Mouse (Mus musculus) midbrain, embryonic 13.5 days (tissue): ENCODE measurements around the gene Rtp4. TPM values are rescaled to one million over a fixed set of nuclear protein-coding genes. Genes with fewer than 3 reads are reported as not detected.
A peak's percentile ranks its signal among the peaks of the same experiment; 100 is the strongest.

Experiments
- ATAC-seq: fragments of 200-750 bp; cut with Nextera tagmentation; 2 replicates; pipeline ENCODE4 v1.8.0; 2017; ENCODE audit warnings: mild to moderate bottlenecking, moderate TSS enrichment, moderate library complexity
- H3K27ac ChIP-seq: fragments of 300-500 bp; sonication (generic); 2 replicates; pipeline ENCODE4 v1.5.1; 2015; ENCODE audit warnings: inconsistent platforms, mild to moderate bottlenecking, moderate library complexity
- H3K27me3 ChIP-seq: fragments of 300-500 bp; sonication (generic); 2 replicates; pipeline ENCODE4 v1.6.1; 2015; ENCODE audit warnings: mild to moderate bottlenecking, inconsistent platforms
- H3K36me3 ChIP-seq: fragments of 300-500 bp; sonication (generic); 2 replicates; pipeline ENCODE4 v1.6.1; 2015; ENCODE audit warnings: mild to moderate bottlenecking, inconsistent platforms
- H3K4me1 ChIP-seq: fragments of 300-500 bp; sonication (generic); replicated peaks from 2 replicates; pipeline ENCODE4 v1.6.1; 2015; ENCODE audit warnings: inconsistent platforms
- H3K4me2 ChIP-seq: fragments of 300-500 bp; sonication (generic); replicated peaks from 2 replicates; pipeline ENCODE4 v1.6.1; 2015; ENCODE audit warnings: moderate library complexity, mild to moderate bottlenecking, inconsistent platforms
- H3K4me3 ChIP-seq: fragments of 300-500 bp; sonication (generic); replicated peaks from 2 replicates; pipeline ENCODE4 v1.5.1; 2015; ENCODE audit warnings: mild to moderate bottlenecking, inconsistent platforms
- H3K9ac ChIP-seq: fragments of 300-500 bp; sonication (generic); replicated peaks from 2 replicates; pipeline ENCODE4 v1.6.1; 2015; ENCODE audit warnings: mild to moderate bottlenecking, inconsistent platforms
- H3K9me3 ChIP-seq: fragments of 300-500 bp; sonication (generic); 2 replicates; pipeline ENCODE4 v1.6.1; 2016; ENCODE audit warnings: mild to moderate bottlenecking, inconsistent platforms
- WGBS: fragments of 180-500 bp; shearing (Covaris S2); methylation state at CpG from one replicate; pipeline ENCODE4 v1.1.7; 2015; 5-methylcytosine and 5-hydroxymethylcytosine counted together
- polyA plus RNA-seq: library from polyadenylated mRNA; unstranded; fragments of >200 nt; fragmentation: Nextera tagmentation; extraction: Ambion mirVana; gene quantifications from 2 replicates; pipeline ENCODE4 v1.2.1, GENCODE M21; 2015

Rtp4 gene
- polyA plus RNA-seq, 1 experiment from 2014 or later: 3.4 TPM

DNA sequence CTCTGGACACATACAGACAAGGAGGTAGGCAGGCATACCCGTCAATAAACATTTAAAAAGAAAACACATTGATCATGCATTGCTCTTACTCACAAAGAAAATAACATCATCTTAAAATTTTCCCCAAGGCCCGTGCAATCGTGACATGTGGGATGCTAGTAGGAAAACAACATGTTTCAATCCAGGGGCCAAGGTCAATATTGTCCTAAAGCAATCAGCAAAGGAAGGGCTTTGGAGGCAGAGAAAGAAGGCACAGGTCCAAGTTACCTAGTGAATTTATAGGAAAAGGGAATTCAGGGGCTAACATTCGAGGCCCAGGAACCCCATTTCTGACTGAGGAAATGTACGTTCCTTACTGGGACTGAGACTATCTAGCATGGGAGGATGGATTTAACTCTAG is 2.9 kb upstream of the Rtp4 start:
- Histone ChIP-seq H3K4me2 (peak overlapping the region; percentile 70), H3K27ac (peak overlapping the region; percentile 27; the same call in 1 of the 2 replicates)

DNA sequence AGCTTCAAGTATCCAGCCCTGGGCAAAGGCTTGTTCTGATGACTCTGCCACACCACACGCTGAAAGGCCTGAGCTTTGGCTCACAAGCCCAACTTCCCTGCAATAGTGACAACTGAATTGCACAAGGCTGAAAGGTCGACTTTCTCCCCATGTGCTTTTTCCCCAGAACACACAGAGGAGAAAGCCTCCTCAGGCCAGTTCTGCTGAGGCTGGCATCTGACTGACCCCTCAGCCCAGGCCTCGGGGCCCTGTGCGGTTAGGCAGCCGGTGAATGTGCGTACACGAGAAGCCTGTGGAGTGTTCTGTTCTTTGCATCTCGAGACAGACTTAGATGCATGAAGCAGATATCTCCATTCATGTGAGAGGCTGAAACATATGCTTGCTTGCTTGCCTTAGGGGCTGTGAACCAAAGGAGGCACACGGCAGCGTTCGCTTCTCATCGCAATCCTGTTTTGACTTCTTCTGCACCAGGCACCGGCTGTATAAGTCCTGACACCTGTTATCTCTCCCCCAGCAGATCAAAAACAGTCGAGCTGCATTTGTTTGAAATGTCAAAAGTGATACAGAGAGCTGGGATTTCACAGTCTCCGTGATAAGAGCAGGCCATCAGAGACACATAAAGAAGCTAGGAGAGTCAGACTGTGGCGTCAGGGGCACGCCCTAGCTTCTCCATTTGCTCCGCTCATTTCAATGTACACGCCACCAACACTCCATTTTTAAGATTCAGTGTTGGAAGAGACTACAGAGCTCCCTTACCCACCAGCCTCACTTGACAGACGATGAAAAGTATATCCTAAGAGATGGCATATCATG is 2.1 kb upstream of the Rtp4 start:
- Histone ChIP-seq H3K4me2 (peak overlapping the region; percentile 70), H3K27ac (peak overlapping the region; percentile 27), H3K4me1 (peaks cover 75% of the 10 kb centered on the region), H3K9me3 (no peaks in the 10 kb centered on the region), H3K4me3 (peak overlapping the region; percentile 53), H3K36me3 (peaks cover 8% of the 10 kb centered on the region), H3K27me3 (no peaks in the 10 kb centered on the region), H3K9ac (peak overlapping the region; percentile 36; the same call in 1 of the 2 replicates)
- WGBS: 68% methylated on average over 20 of the region's 20 CpGs
- no peak for ATAC-seq

More for the DNA sequence above, 2.9 kb upstream of the Rtp4 start:
- ATAC-seq: no peak
- Histone ChIP-seq H3K9me3 (no peaks in the 10 kb centered on the region), H3K4me3 (peak overlapping the region; percentile 53), H3K36me3 (peaks cover 13% of the 10 kb centered on the region), H3K27me3 (no peaks in the 10 kb centered on the region), H3K9ac (no peak overlapping the region), H3K4me1 (peaks cover 68% of the 10 kb centered on the region)
- 86% methylated on average over 5 of the region's 5 CpGs for WGBS

DNA sequence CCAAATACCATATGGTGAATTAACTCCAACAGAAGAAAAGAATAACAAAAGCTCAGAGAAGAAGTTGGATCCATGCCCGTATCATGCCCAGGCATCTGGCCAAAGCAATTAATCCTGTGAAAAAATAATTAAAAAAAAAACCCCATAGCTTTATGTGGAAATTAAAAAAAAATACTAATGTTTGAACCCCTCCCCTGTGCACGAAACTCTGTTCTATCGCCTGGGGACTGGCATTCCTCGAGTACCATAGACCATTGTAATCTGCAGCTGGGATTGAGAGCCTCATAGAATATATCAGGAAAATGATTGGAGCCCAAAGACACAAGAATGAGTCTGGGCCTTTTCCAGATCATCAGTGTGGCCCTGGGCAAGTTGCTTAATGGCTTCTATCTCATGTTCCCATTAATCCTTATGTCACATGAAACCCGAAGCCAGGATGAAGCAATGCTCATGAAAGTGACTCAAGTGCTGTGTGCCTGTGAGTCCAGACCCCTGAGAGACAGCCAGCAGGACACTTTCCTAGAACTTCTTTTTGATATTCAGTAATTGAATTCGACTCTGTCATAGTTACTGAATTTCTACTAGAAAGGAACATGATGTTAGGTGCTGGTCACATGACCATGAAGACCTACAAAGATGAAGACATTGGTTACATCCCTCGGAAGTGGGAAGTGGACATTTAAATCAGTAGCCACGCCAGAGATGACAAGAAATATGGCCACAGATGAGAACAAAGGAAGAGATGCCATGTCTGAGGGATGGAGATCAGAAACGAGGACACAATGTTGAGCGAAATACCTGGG is 1.3 kb upstream of the Rtp4 start:
- Histone ChIP-seq H3K9ac (peak overlapping the region; percentile 79; the same call in 1 of the 2 replicates), H3K4me2 (peak overlapping the region; percentile 70), H3K36me3 (peaks cover 2% of the 10 kb centered on the region), H3K27me3 (no peaks in the 10 kb centered on the region), H3K27ac (0 out of 2 replicates have a peak overlapping the region, but pooled peaks have one; percentile 6), H3K4me3 (peak overlapping the region; percentile 53), H3K9me3 (no peaks in the 10 kb centered on the region), H3K4me1 (peaks cover 80% of the 10 kb centered on the region)
- no peak for ATAC-seq
- WGBS: 69% methylated on average over 10 of the region's 10 CpGs

DNA sequence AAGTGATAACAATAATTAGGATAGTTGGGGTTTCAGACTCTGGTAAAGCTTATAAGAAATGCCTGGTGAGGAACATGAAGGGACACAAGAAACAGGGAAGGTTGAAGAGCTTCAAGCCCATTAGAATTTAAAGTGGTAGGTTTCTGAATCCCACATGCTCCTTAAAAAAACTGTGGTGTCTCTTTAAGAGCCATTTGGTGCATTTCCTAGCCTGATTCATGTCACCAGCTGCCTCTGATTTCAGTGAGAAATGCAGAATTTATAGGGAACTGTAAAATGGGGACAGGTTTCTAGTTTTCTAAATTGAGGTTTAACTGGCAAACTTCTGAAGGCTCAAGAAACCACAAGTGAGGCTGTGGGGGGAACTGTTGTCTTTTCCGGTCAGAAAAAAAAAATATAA is 320 bp upstream of the Rtp4 start:
- H3K9me3 ChIP-seq: no peaks in the 10 kb centered on the region

DNA sequence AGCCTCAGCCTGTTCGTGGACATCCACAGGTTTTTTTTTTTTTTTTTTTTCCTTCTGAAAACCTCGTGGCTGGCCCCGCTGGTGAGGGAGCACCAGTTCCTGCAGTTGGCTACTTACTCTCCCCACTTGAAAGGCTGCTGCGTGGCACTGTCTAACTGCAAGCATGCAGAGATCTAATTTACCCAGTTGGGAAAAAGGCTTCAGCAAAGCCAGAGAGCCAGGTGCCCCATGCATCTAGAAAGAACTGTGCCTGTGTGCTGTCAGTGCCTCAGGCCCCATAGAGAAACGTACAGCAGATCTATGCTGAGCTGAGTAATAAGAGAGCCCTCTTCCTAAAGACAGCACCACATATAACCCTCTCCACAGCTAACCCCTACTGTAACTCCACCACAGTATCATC is 1.0 kb downstream of the Rtp4 start:
- H3K36me3 ChIP-seq: no peaks in the 10 kb centered on the region
- peak overlapping the region; percentile 79; the same call in 1 of the 2 replicates for H3K9ac ChIP-seq
- H3K4me1 ChIP-seq: peaks cover 72% of the 10 kb centered on the region
- no peaks in the 10 kb centered on the region for H3K27me3 ChIP-seq
- 11% methylated on average over 5 of the region's 5 CpGs for WGBS
- peak overlapping the region; percentile 53 for H3K4me3 ChIP-seq
- peak overlapping the region; percentile 70 for H3K4me2 ChIP-seq
- no peaks in the 10 kb centered on the region for H3K9me3 ChIP-seq
- ATAC-seq: peak; percentile 37
- peak overlapping the region; percentile 92 for H3K27ac ChIP-seq

More for the DNA sequence above, 320 bp upstream of the Rtp4 start:
- Histone ChIP-seq H3K4me2 (peak overlapping the region; percentile 70), H3K9ac (peak overlapping the region; percentile 79), H3K4me3 (peak overlapping the region; percentile 53), H3K36me3 (no peaks in the 10 kb centered on the region), H3K4me1 (peaks cover 80% of the 10 kb centered on the region), H3K27me3 (no peaks in the 10 kb centered on the region), H3K27ac (peak overlapping the region; percentile 92)
- 14% methylated on average over 1 of the region's 1 CpGs for WGBS
- no peak for ATAC-seq

DNA sequence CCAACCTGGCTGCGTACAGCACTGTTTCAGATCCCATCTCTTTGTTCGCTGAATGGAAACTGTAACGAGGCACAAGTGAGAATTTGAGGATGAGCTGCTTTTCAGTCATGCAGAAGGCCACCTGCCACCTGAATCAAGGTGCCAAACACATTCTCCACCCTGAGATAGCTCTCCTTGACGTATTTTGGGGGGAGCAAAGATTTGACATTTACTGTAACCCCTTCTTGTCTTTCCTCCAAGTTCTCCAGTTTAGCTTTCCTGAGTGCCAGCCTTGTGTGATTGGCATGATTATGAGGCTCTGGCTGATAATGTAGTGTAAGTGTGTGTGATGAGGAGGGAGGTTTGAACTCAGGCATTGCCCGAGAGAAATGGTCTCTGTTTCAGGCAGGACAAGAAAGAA is 2.0 kb downstream of the Rtp4 start:
- no peak overlapping the region for H3K9ac ChIP-seq
- no peak for ATAC-seq
- no peak overlapping the region for H3K4me3 ChIP-seq
- WGBS: 84% methylated on average over 5 of the region's 5 CpGs
- H3K27ac ChIP-seq: no peak overlapping the region
- no peak overlapping the region for H3K4me2 ChIP-seq
- H3K36me3 ChIP-seq: no peaks in the 10 kb centered on the region
- H3K9me3 ChIP-seq: no peaks in the 10 kb centered on the region
- H3K27me3 ChIP-seq: no peaks in the 10 kb centered on the region
- peaks cover 62% of the 10 kb centered on the region for H3K4me1 ChIP-seq

DNA sequence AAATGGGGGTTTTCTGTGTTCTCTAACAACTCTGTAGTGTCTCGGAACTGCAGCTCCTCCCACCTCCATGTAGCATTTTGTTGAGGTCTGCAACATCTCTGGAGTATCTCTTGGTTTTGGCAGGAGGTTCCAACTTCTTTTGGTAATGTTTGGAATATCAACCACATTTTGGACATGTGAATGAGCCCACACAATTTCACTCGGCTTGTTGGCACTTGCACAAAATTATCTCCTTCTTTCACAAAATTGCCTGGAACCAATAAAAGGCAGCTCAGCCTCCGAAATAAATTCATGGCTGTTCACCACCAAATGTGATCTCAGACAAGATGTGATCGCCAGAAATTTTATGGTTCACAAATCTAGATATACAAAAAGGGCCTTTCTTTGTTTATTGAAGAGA is 9.1 kb downstream of the Rtp4 start:
- Histone ChIP-seq H3K9ac (no peak overlapping the region), H3K4me1 (no peaks in the 10 kb centered on the region), H3K36me3 (no peaks in the 10 kb centered on the region), H3K9me3 (no peaks in the 10 kb centered on the region), H3K27ac (no peak overlapping the region), H3K4me2 (no peak overlapping the region), H3K4me3 (no peak overlapping the region), H3K27me3 (no peaks in the 10 kb centered on the region)
- no peak for ATAC-seq
- WGBS: 91% methylated on average over 4 of the region's 4 CpGs

DNA sequence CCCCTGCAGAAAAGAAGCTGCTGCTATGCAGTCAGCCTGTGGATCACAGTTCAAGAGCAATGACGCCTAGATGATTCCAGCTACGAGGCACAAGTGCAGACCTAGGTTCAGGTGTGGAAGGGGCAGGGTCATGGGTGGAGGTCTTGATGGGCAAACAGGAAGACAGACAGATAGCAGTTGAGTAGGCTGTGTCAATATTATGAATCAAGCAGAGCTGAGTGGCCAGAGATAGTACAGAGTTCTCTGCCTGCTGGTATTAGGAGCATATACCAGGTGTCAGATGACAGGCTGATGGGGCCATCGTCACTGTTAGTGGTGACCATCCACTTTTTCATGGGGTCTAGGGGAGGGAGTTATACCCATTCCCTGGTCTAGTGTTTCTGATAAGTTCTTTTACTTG is 13.6 kb downstream of the Rtp4 start:
- 88% methylated on average over 3 of the region's 3 CpGs for WGBS
- no peaks in the 10 kb centered on the region for H3K36me3 ChIP-seq
- H3K27ac ChIP-seq: no peak overlapping the region
- H3K4me3 ChIP-seq: no peak overlapping the region
- H3K27me3 ChIP-seq: no peaks in the 10 kb centered on the region
- no peak overlapping the region for H3K4me2 ChIP-seq
- H3K4me1 ChIP-seq: no peaks in the 10 kb centered on the region
- no peak overlapping the region for H3K9ac ChIP-seq
- no peaks in the 10 kb centered on the region for H3K9me3 ChIP-seq
- ATAC-seq: no peak

DNA sequence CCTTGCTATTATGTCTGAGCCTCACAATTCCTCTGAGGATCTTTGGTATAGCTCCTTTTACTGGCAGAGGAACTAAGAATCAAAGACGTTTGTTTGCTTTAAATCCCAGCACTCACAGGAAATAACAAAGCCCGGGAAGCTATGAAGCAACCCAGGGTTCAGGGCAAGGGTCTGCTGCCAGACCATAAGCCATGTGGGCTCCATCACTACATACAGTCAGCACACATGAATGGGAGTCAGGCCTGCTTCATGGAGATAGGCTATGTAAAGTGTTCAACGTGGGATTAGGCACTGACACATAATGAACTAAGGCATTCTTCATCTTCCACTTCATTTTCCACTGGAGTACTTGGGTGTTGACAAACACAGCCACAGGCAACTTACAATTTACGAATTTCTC is 21.0 kb downstream of the Rtp4 start:
- no peak for ATAC-seq

DNA sequence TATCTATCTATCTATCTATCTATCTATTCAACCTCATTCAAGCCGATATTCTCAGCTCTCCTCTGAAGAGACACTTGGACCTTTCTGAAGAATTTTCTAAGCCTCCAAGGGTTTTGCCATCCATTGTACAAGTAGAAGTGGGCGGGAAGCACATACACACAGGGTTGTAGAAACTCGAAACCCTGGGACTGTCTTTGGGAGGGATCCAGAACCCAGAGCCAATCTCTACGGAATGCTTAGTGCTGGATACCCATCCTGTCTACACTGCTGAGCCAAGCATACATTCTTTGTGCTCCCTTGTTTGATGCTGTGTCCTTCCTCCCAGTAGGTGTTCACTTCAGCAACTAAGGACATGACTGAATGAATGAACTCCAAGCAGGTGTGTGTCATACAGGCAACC is 22.8 kb downstream of the Rtp4 start:
- Histone ChIP-seq H3K4me2 (no peak overlapping the region), H3K4me1 (no peaks in the 10 kb centered on the region), H3K9me3 (no peaks in the 10 kb centered on the region), H3K27ac (no peak overlapping the region), H3K27me3 (no peaks in the 10 kb centered on the region), H3K36me3 (no peaks in the 10 kb centered on the region), H3K4me3 (no peak overlapping the region), H3K9ac (no peak overlapping the region)
- ATAC-seq: no peak
- 80% methylated on average over 4 of the region's 4 CpGs for WGBS

More for the DNA sequence above, 21.0 kb downstream of the Rtp4 start:
- Histone ChIP-seq H3K9ac (no peak overlapping the region), H3K9me3 (no peaks in the 10 kb centered on the region), H3K4me1 (no peaks in the 10 kb centered on the region), H3K27ac (no peak overlapping the region), H3K36me3 (no peaks in the 10 kb centered on the region), H3K27me3 (no peaks in the 10 kb centered on the region), H3K4me3 (no peak overlapping the region), H3K4me2 (no peak overlapping the region)
- WGBS: 69% methylated on average over 4 of the region's 4 CpGs

DNA sequence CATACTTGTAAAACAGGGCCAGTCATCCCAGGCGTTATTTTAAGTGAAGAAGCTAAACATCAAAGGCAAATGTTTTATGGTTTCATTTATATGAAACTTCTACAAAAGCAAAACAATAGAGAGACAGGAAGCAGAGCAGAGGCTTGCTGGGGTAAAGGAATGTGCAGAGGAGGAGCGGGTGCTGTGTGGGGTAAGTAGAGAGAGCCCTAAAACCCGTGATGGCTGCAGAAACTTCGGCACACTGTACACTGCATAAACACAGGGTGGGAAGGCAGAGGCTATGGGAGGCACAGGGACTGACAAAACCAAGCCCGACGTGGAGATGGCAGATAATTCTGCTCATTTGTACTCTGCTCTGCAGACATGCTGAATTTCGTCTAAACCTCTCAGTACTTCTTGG is 24.3 kb downstream of the Rtp4 start:
- no peaks in the 10 kb centered on the region for H3K4me1 ChIP-seq
- no peaks in the 10 kb centered on the region for H3K36me3 ChIP-seq
- H3K4me3 ChIP-seq: no peak overlapping the region
- H3K9me3 ChIP-seq: no peaks in the 10 kb centered on the region
- no peak overlapping the region for H3K9ac ChIP-seq
- no peak overlapping the region for H3K27ac ChIP-seq
- no peak overlapping the region for H3K4me2 ChIP-seq
- no peak for ATAC-seq
- 69% methylated on average over 7 of the region's 7 CpGs for WGBS
- H3K27me3 ChIP-seq: no peaks in the 10 kb centered on the region

DNA sequence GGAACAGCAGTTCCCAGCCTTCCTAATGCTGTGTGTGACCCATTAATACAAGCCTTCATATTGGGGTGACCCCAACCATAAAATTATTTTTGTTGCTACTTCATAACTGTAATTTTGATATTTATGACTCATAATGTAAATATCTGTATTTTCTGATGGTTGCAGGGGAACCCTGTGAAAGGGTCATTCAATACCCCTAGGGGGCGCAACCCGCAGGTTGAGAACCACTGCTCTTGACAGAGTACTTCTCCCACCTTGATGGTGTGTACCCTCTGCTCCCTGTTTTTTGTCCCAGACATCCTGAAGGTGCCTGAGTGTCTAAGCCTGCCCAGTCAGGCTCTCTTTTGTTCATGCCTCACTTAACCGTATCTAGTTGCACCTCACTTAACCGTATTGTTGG is 27.7 kb downstream of the Rtp4 start:
- WGBS: 90% methylated on average over 4 of the region's 4 CpGs
- H3K9ac ChIP-seq: no peak overlapping the region
- H3K27me3 ChIP-seq: no peaks in the 10 kb centered on the region
- 0 out of 2 replicates have a peak, but pooled peaks cover 3% of the 10 kb centered on the region for H3K4me1 ChIP-seq
- H3K36me3 ChIP-seq: no peaks in the 10 kb centered on the region
- no peaks in the 10 kb centered on the region for H3K9me3 ChIP-seq
- ATAC-seq: no peak
- no peak overlapping the region for H3K4me2 ChIP-seq
- H3K4me3 ChIP-seq: no peak overlapping the region
- no peak overlapping the region for H3K27ac ChIP-seq
